Mouse (Mus musculus) ES-E14 (cell line): Measurements from ENCODE around the gene Lrrc57.

Source experiments
- CHD2 ChIP-seq: IDR thresholded peaks from 2 replicates; pipeline ENCODE4 v1.6.1; 2014; ENCODE audit warnings: mild to moderate bottlenecking, low read depth, low read length, inconsistent platforms
- HCFC1 ChIP-seq: IDR thresholded peaks from 2 replicates; pipeline ENCODE4 v1.6.1; 2012; ENCODE audit warnings: low read length, inconsistent platforms, borderline replicate concordance; ENCODE audit not compliant: insufficient read depth
- ZC3H11A ChIP-seq: IDR thresholded peaks from 2 replicates; pipeline ENCODE4 v1.6.1; 2012; ENCODE audit warnings: low read depth, mild to moderate bottlenecking, inconsistent platforms, low read length, borderline replicate concordance

DNA sequence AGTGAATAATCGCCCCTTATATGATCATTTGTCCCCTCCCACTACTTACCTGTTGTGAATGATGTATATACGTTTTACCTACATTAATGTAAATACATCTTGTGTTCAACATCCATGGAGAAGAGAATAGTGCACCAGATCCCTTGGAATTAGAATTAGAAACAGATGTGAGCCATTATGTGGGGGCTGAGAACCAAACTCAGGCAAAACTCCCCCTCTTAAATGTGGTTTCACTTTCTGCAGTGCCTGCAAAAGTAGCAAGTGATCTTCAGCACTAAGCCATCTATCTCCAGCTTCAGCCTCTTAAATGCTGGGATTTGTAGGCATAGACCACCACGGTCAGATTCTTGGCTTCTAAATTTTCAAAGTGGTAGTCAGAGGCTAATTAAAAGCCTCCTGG lies 34.2 kb downstream of the Lrrc57 start:
- no peak for TF ChIP-seq ZC3H11A
- TF ChIP-seq HCFC1, result no peak
- no peak for TF ChIP-seq CHD2
